Mouse (Mus musculus) lung, adult 2 months (tissue): ENCODE data around the gene Olfr263.

ENCODE experiments used
- CTCF ChIP-seq: fragments of 200-500 bp; IDR thresholded peaks from 2 replicates; pipeline ENCODE4 v1.5.1; 2011; ENCODE audit warnings: mild to moderate bottlenecking, low read length, control low read depth; ENCODE audit not compliant: insufficient read depth
- POLR2A ChIP-seq: fragments of 200-500 bp; IDR thresholded peaks from 2 replicates; pipeline ENCODE4 v1.6.1; 2011; ENCODE audit warnings: low read depth, mild to moderate bottlenecking, control low read depth, low read length, borderline replicate concordance; ENCODE audit errors: extremely low read depth

- TF ChIP-seq CTCF (no peak), POLR2A (no peak)
Observed at GRCm38 (mm10) chr13:21114121-21114520, 15.3 kb upstream of the Olfr263 start.
